Mouse (Mus musculus) heart, adult 2 months (tissue): ENCODE measurements around the gene Fscn3.

Experiments used
- EP300 ChIP-seq: fragments of 200-500 bp; IDR thresholded peaks from 2 replicates; pipeline ENCODE4 v1.6.1; 2011; ENCODE audit warnings: low read depth, low read length, control low read depth; ENCODE audit not compliant: insufficient read depth
- POLR2A ChIP-seq: fragments of 200-500 bp; IDR thresholded peaks from 2 replicates; pipeline ENCODE4 v1.6.1; 2011; ENCODE audit warnings: mild to moderate bottlenecking, low read depth, low read length, control low read depth; ENCODE audit not compliant: insufficient read depth

GRCm38 (mm10) chr6:28397681-28398203 lies 29.8 kb upstream of the Fscn3 start, which contains the start of gene Zfp800:
- no peak for TF ChIP-seq EP300
- TF ChIP-seq POLR2A: no peak
